Mouse (Mus musculus) liver, adult (tissue): ENCODE data around the gene Mvb12b.

Experiments
- GATA4 ChIP-seq: IDR thresholded peaks from 2 replicates; pipeline ENCODE4 v1.6.1; 2014; ENCODE audit warnings: mild to moderate bottlenecking, low read length; ENCODE audit not compliant: insufficient replicate concordance

Mvb12b gene

DNA sequence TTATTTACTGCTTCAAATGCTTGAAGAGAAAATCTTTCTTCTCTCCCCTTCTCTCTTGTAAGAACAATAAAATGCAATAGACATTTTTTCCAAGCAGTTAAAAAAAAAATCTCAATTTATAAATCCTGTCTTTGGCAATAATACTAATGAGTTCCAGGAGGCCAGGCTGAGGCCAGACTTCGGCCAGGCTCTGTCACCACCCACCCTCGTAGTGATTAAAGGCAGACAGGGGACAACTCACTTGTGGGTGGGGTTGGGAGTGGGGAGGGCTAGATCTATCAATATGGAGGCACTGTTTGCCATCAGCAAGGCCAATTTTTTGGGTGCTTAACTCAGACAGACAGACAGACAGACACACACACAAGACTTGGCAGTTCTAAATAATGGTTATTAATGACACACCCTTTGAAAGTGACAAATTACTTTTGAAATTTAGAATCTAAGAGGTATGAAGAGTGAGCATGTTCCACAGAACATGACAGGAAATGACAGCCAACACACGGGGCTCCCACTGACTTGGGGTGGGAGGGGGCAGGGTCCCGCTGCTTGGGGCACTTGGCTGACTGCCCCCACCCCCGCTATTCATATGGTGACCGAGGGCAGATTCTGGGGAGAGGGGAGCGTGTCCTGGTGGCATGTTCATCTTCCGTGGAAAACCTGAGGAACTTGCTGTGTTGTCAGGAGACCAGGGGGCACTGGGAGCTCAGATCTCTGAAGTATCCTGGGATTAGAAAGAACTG lies 74.1 kb downstream of the Mvb12b start:
- no peak for TF ChIP-seq GATA4

DNA sequence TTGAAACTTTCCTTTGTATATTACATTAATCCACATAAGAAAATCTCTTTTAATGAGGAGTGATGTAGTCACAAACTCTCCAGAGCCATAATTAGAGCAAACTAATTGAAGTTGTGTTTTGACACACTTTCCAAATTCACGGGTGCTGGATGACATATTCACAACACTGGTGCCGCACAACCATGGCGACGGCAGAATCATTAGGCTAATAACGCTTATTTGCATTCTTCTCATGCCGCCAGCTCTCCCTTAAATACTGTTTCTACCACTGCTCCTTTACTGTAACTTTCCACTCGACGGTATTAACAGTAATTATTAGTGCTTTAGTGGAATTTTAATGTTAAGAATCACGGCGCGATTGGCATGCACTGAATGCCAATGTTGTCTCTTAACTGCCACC lies 74.8 kb downstream of the Mvb12b start:
- no peak for TF ChIP-seq GATA4

DNA sequence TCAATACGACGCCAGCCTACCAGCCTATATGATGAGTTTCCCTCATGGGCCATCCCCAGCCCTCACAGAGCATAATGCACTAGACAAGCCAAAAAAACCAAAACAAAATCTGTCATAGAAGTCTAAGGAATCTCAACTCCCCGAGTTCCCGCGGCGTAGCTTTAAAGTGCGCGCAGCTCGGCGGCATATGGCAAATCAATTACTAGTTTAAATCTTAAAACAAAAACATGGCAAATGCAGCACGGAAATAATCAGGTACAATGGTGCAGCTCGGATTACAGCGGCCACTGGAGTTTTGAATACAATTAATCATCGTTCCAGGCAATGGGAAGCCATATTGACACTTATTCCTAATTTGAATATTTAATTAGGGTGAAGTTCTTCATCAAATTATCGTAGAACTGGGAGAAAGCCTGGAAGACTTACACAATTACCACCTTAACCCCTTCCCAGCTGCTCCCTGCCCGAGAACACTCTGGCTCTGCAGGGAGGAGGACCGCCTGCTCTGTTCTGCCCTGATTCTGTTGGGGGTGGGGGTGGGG lies 76.3 kb downstream of the Mvb12b start:
- TF ChIP-seq GATA4 = no peak

DNA sequence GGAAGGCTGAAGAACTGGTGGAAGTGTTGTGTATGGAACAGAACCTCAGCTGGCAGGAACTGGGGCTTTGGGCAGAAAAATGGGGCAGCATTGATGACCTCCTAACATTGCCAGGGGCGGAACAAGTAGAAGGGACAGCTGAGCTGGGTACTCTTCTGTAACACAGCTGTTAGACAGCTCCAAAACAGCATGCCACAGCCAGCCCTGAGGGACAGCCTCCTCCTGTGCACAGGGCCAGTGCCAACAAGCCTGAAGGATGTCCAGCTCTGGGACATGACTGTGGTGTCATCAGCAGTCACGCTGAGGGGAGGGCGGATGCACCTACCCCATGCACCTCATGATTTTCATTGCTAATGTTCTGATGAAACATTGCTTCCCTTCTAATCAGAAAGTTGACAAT lies 78.7 kb downstream of the Mvb12b start:
- no peak for TF ChIP-seq GATA4

DNA sequence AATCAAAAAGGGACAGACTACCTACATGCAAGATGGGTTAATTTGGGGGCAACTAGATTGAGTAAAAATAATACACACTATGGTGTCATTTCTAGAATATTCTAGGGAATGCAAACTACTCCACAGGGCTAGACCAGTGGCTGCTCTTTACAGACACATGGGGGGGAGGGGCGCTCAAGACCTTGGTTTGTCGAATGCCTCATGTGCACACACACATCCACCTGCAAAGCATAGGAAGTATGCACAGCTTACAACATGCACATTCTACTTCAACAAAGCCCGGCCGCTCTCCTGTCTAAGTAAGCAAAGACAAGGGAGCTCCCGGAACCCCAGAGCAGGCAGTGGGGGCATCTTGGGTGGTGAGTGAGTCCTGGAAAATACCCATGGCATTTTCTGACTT lies 79.7 kb downstream of the Mvb12b start:
- no peak for TF ChIP-seq GATA4

DNA sequence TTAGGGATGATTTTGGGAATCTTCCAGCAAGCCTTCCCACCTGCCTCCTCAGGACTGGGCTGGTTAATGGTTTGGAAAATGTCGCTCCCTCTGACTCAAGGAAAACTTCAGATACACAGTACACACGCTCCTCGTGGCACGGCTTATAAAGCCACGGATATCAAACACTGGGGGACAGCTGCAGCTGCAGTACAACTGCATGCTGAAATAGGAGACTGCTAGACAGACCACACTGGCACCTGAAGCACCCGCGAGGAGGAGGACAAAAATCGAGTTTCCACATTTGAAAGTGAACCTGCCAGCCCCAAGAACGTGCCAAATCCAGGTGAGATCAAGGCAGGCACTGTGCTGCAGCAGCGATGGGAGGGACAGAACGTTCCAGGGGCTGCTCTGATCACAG lies 82.1 kb downstream of the Mvb12b start:
- TF ChIP-seq GATA4 = no peak

DNA sequence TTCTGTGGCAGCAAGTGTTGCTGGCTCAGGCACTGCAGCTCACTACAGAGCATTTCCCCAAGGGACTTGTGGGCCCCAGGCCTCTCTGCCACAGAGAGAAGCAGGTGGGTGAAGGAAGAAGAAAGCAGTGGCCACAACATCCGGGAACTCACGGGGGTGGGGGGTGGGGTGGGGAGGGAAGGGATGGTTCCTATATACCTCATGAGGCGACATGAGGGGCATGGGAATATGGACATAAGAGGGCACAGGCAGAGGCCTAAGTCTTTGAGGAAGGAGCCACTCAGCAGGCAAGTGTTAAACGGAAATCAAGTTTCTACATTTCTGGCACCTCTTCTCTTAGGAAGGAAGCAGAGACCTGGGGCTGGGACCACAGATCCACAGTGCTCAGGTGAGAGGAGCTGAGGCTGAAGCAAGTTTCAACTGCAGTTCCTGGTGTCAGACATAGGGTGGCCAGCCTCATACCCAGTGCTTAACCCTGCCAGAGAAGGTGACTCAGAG lies 84.0 kb downstream of the Mvb12b start:
- TF ChIP-seq GATA4 = no peak

DNA sequence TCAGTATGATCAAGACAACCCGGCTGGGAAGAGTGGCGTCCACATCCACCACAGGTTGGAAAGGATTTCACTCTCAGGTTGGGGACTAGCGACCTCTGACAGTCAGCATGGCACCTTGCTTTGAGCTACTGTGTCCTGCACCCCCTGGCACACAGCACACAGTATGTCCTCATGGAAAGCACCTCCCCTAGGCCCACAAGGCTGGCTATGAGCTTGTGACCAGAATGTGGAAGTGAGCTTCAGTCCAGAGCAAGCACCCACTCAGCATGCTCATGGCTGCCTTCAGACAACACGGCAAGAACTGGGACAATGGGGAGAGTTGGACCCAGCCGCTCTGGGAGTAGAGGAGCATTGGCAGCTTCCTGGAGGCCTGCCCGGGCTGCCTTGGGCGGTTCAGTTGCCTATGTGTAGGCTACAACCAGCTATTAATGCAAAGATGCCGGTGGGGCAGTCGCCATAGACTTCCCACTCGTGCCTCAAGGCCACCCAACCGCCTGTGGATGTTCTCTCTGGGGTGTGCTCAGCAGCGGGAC lies 84.6 kb downstream of the Mvb12b start:
- TF ChIP-seq GATA4 = no peak

DNA sequence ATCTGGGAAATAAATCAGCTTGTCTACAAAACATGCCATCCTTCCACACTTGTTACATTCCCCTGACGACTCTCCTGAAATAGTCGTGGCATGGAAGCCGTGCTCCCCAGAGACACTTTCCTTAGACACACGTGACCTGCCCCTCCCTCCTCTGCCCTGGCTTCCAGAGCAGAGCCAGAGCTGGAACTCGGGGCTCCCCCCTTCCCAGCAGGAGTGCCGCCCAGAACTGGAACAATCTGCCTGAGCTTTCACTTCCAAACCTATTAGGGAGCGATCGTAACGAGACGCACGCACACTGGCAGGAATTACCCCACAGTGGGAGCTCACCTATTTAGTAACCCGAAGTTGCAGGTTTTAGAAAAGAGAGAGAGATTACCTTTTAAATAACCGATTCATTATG lies 86.0 kb downstream of the Mvb12b start:
- no peak for TF ChIP-seq GATA4

DNA sequence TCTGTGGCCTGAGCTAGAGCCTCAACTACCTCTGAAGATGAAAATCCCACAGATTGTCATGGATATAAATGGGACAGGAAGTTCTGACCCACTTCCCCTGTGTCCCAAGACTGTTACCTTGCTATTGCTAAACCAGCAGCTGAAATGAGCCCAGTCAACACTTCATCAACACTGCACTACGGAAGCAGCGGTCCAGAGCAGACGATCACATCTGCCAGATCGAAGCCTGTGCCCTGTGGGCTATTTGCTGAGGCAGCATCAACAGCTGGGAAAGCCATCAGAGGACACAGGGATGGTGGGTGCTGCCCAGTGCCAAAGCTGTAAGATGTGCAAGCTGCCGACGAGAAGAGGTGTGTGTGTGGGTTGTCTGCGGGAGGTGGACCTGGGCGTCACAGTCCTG lies 86.4 kb downstream of the Mvb12b start:
- TF ChIP-seq GATA4 = no peak

DNA sequence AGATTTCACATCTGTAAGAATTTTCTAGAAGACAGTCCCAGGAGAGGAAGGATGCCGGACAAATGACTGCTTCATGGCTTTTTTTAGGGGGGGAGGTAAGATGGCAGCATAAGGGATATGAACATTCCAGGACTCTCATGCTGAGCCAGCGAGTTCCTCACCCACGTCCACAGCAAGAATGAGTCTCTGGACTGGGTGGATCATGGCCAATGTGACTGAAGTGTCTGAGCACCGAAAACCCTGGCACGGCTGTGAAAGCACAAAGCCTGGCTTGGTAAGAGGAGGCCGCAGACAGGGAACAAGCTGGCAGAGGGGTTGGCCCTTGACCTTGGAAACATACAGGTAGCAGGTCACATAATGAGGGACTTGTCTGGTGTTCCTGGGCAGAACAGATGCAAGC lies 87.5 kb downstream of the Mvb12b start:
- TF ChIP-seq GATA4 = no peak

DNA sequence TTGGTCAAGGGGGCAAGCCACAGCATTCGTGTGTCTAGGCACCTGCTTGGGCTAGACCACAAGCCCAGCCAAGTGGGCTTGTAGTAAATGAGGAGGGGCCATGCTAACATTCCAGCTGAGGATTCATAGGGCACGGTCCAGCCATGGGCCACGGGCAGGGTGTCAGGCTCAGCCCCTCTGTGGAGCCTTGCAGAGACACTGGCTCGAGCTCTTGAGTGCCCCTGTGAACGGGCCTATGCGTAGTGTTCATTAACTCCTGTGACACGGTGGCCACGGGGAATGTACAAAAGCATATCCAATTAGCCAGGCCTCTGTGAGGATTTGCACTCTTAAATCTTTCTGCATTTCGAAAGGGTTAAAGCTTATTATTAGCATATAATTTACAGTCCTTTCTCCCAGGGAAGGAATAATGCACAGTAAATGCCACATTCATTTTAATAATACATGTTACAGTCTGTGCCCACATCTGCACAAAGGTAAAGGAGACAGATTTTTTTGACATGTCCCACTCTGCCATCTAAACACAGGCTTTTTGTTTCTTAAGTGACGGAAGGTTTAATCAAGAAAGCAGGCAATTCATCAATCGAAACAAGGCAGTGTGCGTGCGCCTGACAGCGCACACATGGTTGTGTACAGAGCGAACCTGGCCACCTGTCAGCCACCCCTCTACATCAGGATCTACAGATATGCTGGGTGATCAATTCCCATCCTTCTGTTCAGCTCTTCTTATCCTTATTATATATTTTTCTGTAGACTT lies 91.9 kb downstream of the Mvb12b start:
- no peak for TF ChIP-seq GATA4

DNA sequence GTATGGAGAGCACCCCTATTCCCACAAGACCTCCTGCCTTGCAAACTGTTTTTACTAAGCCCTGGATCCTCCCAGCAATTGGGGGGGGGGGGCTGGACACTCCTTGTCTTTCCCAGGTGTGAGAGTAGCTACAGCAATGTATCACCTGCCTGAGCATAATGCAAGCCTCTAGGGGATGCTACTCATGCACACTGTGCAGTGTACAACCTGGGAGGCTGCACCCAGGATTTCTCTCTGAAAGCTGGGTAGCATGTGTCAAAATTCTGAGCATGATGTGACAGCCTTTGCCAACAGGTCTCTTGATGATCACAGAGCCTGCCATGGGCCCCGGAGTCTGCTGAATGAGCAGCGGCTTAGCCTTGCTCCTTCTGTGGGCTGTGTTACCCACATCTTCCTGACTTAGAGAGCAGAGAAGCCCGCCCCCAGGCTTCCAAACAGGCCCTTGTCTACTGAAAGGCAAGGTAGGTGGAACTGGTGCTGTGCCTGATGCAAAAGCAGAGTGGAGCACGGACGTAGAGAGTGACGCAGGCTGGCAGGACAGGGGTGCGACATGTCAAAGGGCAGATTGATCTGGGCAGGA lies 92.7 kb downstream of the Mvb12b start:
- no peak for TF ChIP-seq GATA4

DNA sequence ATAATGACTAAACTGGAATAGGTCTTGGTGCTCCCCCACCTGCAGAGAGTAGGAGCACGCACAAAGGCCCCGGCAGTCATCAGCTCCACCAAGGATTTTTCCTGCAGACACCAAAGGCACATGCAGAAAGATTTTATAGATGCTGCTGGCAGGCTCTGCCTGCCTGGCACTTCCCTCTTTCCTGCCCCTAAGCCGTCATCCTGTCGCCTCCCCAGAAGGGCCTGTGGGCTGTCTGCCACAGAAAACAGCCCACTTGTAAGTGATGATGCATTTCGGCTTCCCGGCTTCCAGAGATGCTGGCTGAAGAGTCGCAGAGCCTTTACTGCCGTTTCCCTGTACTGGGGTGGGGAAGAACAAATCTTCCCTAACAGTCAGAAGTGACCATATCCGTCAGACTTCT lies 93.3 kb downstream of the Mvb12b start:
- no peak for TF ChIP-seq GATA4

DNA sequence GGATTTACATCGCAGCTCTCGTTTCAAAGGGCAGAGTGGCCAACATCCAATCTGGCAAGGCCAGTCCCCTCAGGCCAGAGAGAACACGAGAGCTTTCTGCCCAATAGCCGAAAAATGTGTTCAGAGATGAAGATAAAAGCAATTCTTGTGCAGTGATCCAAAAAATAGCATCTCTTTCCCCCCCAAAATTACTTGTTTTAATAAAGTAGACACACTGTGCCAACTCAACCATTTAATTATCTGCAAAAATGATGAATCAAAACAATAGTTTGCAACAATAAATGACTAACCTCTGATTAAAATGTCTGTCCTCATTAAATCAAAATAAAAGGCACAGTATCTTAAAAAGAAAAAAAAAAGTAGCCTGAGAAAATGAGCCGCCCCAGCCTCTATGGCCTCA lies 97.4 kb downstream of the Mvb12b start:
- no peak for TF ChIP-seq GATA4

DNA sequence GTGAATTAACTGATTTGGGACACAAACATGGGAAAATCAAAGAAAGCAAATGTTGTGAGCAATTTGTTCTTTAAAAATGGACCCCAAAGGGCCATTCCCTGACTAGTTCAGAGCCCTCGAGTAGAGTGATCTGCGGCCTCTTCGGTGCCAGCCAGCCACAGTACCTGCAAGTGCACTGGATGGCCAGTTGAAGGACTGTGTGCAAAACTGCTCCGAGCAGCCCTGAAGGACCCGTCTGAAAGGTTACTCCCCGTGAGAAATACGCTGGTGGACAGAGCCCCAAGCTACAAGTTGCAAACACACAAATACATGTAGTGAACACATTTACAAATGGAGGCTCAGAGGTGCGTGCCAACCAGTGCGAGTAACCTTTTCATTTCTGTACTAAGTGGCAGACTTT lies 98.0 kb downstream of the Mvb12b start:
- no peak for TF ChIP-seq GATA4

DNA sequence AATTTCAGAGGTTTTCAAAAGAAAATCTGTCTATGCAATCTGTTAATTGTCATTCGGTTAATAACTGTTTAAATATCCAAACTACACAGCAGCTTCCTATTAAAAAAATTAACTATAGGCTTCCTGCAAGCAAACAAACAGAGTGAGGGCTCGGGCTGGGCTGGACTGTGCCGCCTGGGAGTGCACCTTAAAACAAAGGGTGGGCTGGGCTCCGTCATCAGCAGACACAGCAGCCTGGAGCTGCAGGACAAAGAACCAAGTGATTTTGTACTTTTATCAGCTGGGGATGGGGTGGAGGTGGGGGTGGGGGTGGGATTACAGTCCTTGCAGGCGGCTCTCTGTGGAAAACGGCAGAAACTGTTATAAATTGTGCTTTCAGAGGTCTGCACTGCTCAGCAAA lies 98.5 kb downstream of the Mvb12b start:
- TF ChIP-seq GATA4 = no peak
